28 mouse cellular contexts compared by ENCODE assay signal in genomic region chr5:141952270-141952669, GRCm38 (mm10).
"Had no signal": no experiment of that assay in that cellular context is flagged by ENCODE, and none has a peak within 500 bp of the region (broad histone marks: within the 10 kb centered on the region; RNA-seq: fewer than 3 reads in every experiment).

No protein-coding gene starts in this region.

- H3K4me3 ChIP-seq: gastrocnemius, adult 2 months; heart, embryonic 10.5 days; heart, embryonic 12.5 days; hindbrain, embryonic 10.5 days; hindbrain, embryonic 12.5 days; intestine, embryonic 15.5 days; kidney, embryonic 15.5 days; limb, embryonic 13.5 days; limb, embryonic 15.5 days; liver, embryonic 12.5 days had no signal

- H3K9me3 ChIP-seq: heart, embryonic 10.5 days; heart, embryonic 12.5 days; hindbrain, embryonic 10.5 days; hindbrain, embryonic 12.5 days; intestine, embryonic 15.5 days; kidney, embryonic 15.5 days; limb, embryonic 13.5 days; limb, embryonic 15.5 days; liver, embryonic 12.5 days had no signal

- H3K9ac ChIP-seq: heart, embryonic 12.5 days; hindbrain, embryonic 12.5 days; hindbrain, embryonic 14.5 days; intestine, embryonic 15.5 days; kidney, embryonic 15.5 days; limb, embryonic 13.5 days; limb, embryonic 15.5 days; liver, embryonic 12.5 days; liver, embryonic 14.5 days had no signal

- H3K27ac ChIP-seq: gastrocnemius, adult 2 months; heart, embryonic 10.5 days; hindbrain, embryonic 10.5 days; hindbrain, embryonic 12.5 days; hindbrain, embryonic 14.5 days; intestine, embryonic 15.5 days; kidney, embryonic 15.5 days; kidney, postnatal 0 days; limb, embryonic 13.5 days; limb, embryonic 15.5 days; liver, embryonic 12.5 days; liver, embryonic 14.5 days had no signal

- H3K27me3 ChIP-seq: heart, embryonic 12.5 days; hindbrain, embryonic 12.5 days; intestine, embryonic 15.5 days; kidney, embryonic 15.5 days; limb, embryonic 15.5 days; liver, embryonic 12.5 days had no signal

- DNase-seq: gastrocnemius, adult 2 months; gastrocnemius, postnatal 10 days; gastrocnemius, postnatal 36 days; heart, adult 18-20 months; heart, postnatal 10 days; heart, postnatal 4 days; kidney, adult 18-20 months; kidney, adult 8-10 months; kidney, postnatal 14 days; kidney, postnatal 36 days; layer of hippocampus, adult 9-11 months; layer of hippocampus, postnatal 36 days; left cerebral cortex, postnatal 4 days had no signal

- H3K4me1 ChIP-seq: heart, embryonic 12.5 days; hindbrain, embryonic 10.5 days; intestine, embryonic 15.5 days; liver, embryonic 12.5 days had no signal

- ATAC-seq: hindbrain, embryonic 16.5 days; inflammation-experienced regulatory T-cells, adult 6 months; intestine, embryonic 15.5 days; intestine, postnatal 0 days; liver, embryonic 12.5 days had no signal

- H3K36me3 ChIP-seq: heart, embryonic 10.5 days; heart, embryonic 12.5 days; hindbrain, embryonic 10.5 days; hindbrain, embryonic 12.5 days; intestine, embryonic 15.5 days; kidney, embryonic 15.5 days; limb, embryonic 13.5 days; limb, embryonic 15.5 days; liver, embryonic 12.5 days had no signal

- H3K4me2 ChIP-seq: heart, embryonic 12.5 days; hindbrain, embryonic 12.5 days; hindbrain, embryonic 14.5 days; intestine, embryonic 15.5 days; kidney, embryonic 15.5 days; limb, embryonic 13.5 days; limb, embryonic 15.5 days; liver, embryonic 12.5 days had no signal
